Mouse (Mus musculus) lung, embryonic 14.5 days (tissue): ENCODE results near the gene Fgf16. TPM values are rescaled to one million over a fixed set of nuclear protein-coding genes. Genes with fewer than 3 reads are reported as not detected.

Source experiments
- ATAC-seq: fragments of 200-750 bp; cut with Nextera tagmentation; 2 replicates; pipeline ENCODE4 v1.8.0; 2017; ENCODE audit warnings: mild to moderate bottlenecking, moderate TSS enrichment, moderate library complexity; ENCODE audit not compliant: insufficient read depth
- DNase-seq: peaks from one replicate; pipeline ENCODE4 v3.0.0-alpha.2; 2015
- H3K27ac ChIP-seq: fragments of 300-500 bp; sonication (generic); 2 replicates; pipeline ENCODE4 v1.5.1; 2014; ENCODE audit warnings: low read depth, mild to moderate bottlenecking, moderate library complexity
- H3K27me3 ChIP-seq: fragments of 300-500 bp; sonication (generic); 2 replicates; pipeline ENCODE4 v1.6.1; 2014; ENCODE audit warnings: low read length, control low read depth; ENCODE audit not compliant: insufficient read depth
- H3K36me3 ChIP-seq: fragments of 300-500 bp; sonication (generic); 2 replicates; pipeline ENCODE4 v1.6.1; 2014; ENCODE audit warnings: control low read depth; ENCODE audit not compliant: insufficient read depth
- H3K4me1 ChIP-seq: fragments of 300-500 bp; sonication (generic); 2 replicates; pipeline ENCODE4 v1.6.1; 2014; ENCODE audit warnings: antibody characterized with exemption, control low read depth; ENCODE audit not compliant: insufficient read depth
- H3K4me2 ChIP-seq: fragments of 300-500 bp; sonication (generic); 2 replicates; pipeline ENCODE4 v1.6.1; 2014; ENCODE audit warnings: mild to moderate bottlenecking
- H3K4me3 ChIP-seq: fragments of 300-500 bp; sonication (generic); 2 replicates; pipeline ENCODE4 v1.5.1; 2014; ENCODE audit warnings: low read depth, low read length
- H3K9ac ChIP-seq: fragments of 300-500 bp; sonication (generic); 2 replicates; pipeline ENCODE4 v1.6.1; 2014
- H3K9me3 ChIP-seq: fragments of 300-500 bp; sonication (generic); 2 replicates; pipeline ENCODE4 v1.6.1; 2016; ENCODE audit warnings: low read depth, low read length, control low read depth
- CTCF ChIP-seq: IDR thresholded peaks from 2 replicates; pipeline ENCODE4 v1.5.1; 2016; ENCODE audit warnings: antibody characterized with exemption, low read depth
- WGBS: fragments of 180-500 bp; shearing (Covaris S2); extraction: QIAGEN DNeasy Blood & Tissue Kit; methylation state at CpG from one replicate; pipeline ENCODE4 v1.1.7; 2014; 5-methylcytosine and 5-hydroxymethylcytosine counted together
- polyA plus RNA-seq: library from polyadenylated mRNA; unstranded; fragments of >200 nt; fragmentation: Nextera tagmentation; extraction: Ambion mirVana; gene quantifications from 2 replicates; pipeline ENCODE4 v1.2.1, GENCODE M21; 2014

The Fgf16 gene
- polyA plus RNA-seq, 1 experiment from 2014 or later = 0.11 TPM

GRCm38 (mm10) chrX:105824462-105824861, 60.4 kb downstream of the Fgf16 start:
- no peak overlapping the region for H3K27ac ChIP-seq
- H3K27me3 ChIP-seq = no peaks in the 10 kb centered on the region
- no peak overlapping the region for H3K9ac ChIP-seq
- ATAC-seq (no peak), DNase-seq (no peak)
- WGBS = 69% methylated on average over 5 of the region's 5 CpGs
- H3K4me1 ChIP-seq = no peaks in the 10 kb centered on the region
- no peak overlapping the region for H3K4me2 ChIP-seq
- H3K9me3 ChIP-seq = no peaks in the 10 kb centered on the region
- peaks cover 30% of the 10 kb centered on the region; the same call in 1 of the 2 replicates for H3K36me3 ChIP-seq
- H3K4me3 ChIP-seq = no peak overlapping the region
- no peak for TF ChIP-seq CTCF

Other genes starting within 250 kb of the Fgf16 start
- gene Atrx, start 165.1 kb downstream of the Fgf16 start, polyA plus RNA-seq = 190 and 202 TPM in 2 replicates
- gene Magt1, start 247.6 kb downstream of the Fgf16 start, polyA plus RNA-seq = 62.7 and 63.0 TPM in 2 replicates